ENCODE assay signal across 10 mouse cellular contexts in the genomic region with DNA sequence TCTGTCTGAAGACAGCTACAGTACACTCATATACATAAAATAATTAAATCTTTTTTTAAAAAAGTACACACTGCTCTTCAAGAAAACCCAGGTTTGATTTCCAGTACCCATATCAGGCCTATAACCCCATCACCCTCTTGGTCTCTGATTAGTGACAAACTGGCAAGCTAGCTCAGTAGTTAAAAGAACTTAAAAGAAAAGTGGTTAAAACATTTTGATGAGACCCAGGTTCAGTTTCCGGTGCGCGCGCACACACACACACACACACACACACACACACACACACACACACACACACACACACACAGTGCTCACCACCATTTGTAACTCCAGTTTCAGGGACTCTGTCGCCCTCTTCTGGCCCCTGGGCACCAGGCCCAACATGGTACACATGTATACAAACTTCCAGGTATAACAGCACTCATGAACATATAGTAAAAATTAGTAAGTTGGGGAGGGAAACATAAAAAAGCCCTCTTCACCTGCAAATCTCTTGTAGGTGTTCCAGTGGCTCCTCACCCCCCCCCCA. TPM values are rescaled to one million over a fixed set of nuclear protein-coding genes. Genes with fewer than 3 reads are reported as not detected.
DNase-seq lines count a peak whose midpoint lies in the region; ATAC-seq and TF ChIP-seq lines count a peak whose summit lies in the region.
"Had no signal": no experiment of that assay in that cellular context is flagged by ENCODE, and none has a peak within 500 bp of the region (broad histone marks: within the 10 kb centered on the region; RNA-seq: fewer than 3 reads in every experiment).

No protein-coding gene starts in this region.

- H3K4me2 ChIP-seq in midbrain, postnatal 0 days (ENCODE audit: low read depth, low read length, poor library complexity, severe bottlenecking) = no peak overlapping the region
- no peak overlapping the region for H3K4me2 ChIP-seq in midbrain, embryonic 13.5 days (replicated peaks)
- H3K4me2 ChIP-seq: hindbrain, embryonic 12.5 days; lung, embryonic 15.5 days had no signal

- H3K4me1 ChIP-seq in midbrain, postnatal 0 days (ENCODE audit: insufficient read depth, low read length) = no peaks in the 10 kb centered on the region
- peaks cover 12% of the 10 kb centered on the region for H3K4me1 ChIP-seq in midbrain, embryonic 13.5 days (replicated peaks)
- H3K4me1 ChIP-seq in embryonic fibroblast, embryonic 13.5 days (ENCODE audit: control insufficient read depth, insufficient read depth, low read length) = no peaks in the 10 kb centered on the region

- DNase-seq in gastrocnemius, adult 2 months = peak; percentile 37
- no peak for DNase-seq in gastrocnemius, adult 8-10 months (ENCODE audit: low spot score in 2 of 2)
- no peak for DNase-seq in midbrain, postnatal 0 days (ENCODE audit: low spot score)
- DNase-seq in thymus, postnatal 0 days (ENCODE audit: low spot score) = peak; percentile 74
- no peak for DNase-seq in gastrocnemius, postnatal 25 days
- no peak for DNase-seq in gastrocnemius, postnatal 36 days

- TF ChIP-seq CTCF in gastrocnemius, adult 2 months (IDR thresholded peaks at IDR 0.05) = peak; percentile 39
- TF ChIP-seq CTCF in midbrain, postnatal 0 days (IDR thresholded peaks at IDR 0.05) = peak; percentile 61
- peak; percentile 58 for TF ChIP-seq CTCF in embryonic fibroblast, embryonic 13.5 days (IDR thresholded peaks at IDR 0.05; ENCODE audit: borderline replicate concordance, insufficient read depth, low read length)

- intact Hi-C loops in gastrocnemius, adult 2 months (cut with DNase I) = no loop called here
- intact Hi-C loops in gastrocnemius, postnatal 36 days (cut with DNase I) = loop anchor here (5.0 kb wide), 1 partner anchor 34 kb away; no protein-coding TSS in a partner anchor

- no peak overlapping the region for H3K9ac ChIP-seq in midbrain, postnatal 0 days (replicated peaks; ENCODE audit: low read length, poor library complexity, severe bottlenecking)
- H3K9ac ChIP-seq in midbrain, embryonic 13.5 days (replicated peaks) = no peak overlapping the region
- H3K9ac ChIP-seq: hindbrain, embryonic 12.5 days; lung, embryonic 15.5 days had no signal

- ATAC-seq in midbrain, postnatal 0 days (ENCODE audit: low FRiP score) = no peak
- ATAC-seq in midbrain, embryonic 13.5 days = no peak

- 82% methylated on average over 5 of the region's 5 CpGs for WGBS in midbrain, postnatal 0 days
- 74% methylated on average over 5 of the region's 5 CpGs for WGBS in midbrain, embryonic 13.5 days

- no peaks in the 10 kb centered on the region for H3K27me3 ChIP-seq in midbrain, postnatal 0 days (ENCODE audit: insufficient read depth, low read length)
- no peaks in the 10 kb centered on the region for H3K27me3 ChIP-seq in midbrain, embryonic 13.5 days
- H3K27me3 ChIP-seq: hindbrain, embryonic 12.5 days; lung, embryonic 15.5 days had no signal

- no peak for TF ChIP-seq POLR2A in embryonic fibroblast, embryonic 13.5 days (IDR thresholded peaks at IDR 0.05; ENCODE audit: low read depth, low read length)

- H3K9me3 ChIP-seq in midbrain, postnatal 0 days (ENCODE audit: low read length) = peaks cover 3% of the 10 kb centered on the region; the same call in 1 of the 2 replicates
- no peaks in the 10 kb centered on the region for H3K9me3 ChIP-seq in midbrain, embryonic 13.5 days
- H3K9me3 ChIP-seq: lung, embryonic 15.5 days had no signal

- H3K4me3 ChIP-seq in gastrocnemius, adult 2 months = no peak overlapping the region
- H3K4me3 ChIP-seq in midbrain, postnatal 0 days (ENCODE audit: low read depth, low read length) = no peak overlapping the region
- H3K4me3 ChIP-seq in midbrain, embryonic 13.5 days (replicated peaks) = no peak overlapping the region
- H3K4me3 ChIP-seq in embryonic fibroblast, embryonic 13.5 days (ENCODE audit: insufficient read depth, low read length) = no peak overlapping the region
- H3K4me3 ChIP-seq: hindbrain, embryonic 12.5 days; lung, embryonic 15.5 days had no signal

- no peak overlapping the region for H3K27ac ChIP-seq in gastrocnemius, adult 2 months
- H3K27ac ChIP-seq in midbrain, postnatal 0 days (ENCODE audit: low read depth, low read length) = no peak overlapping the region
- H3K27ac ChIP-seq in midbrain, embryonic 13.5 days = no peak overlapping the region
- H3K27ac ChIP-seq in embryonic fibroblast, embryonic 13.5 days (ENCODE audit: insufficient read depth, low read length) = no peak overlapping the region
- H3K27ac ChIP-seq: hindbrain, embryonic 12.5 days; lung, embryonic 15.5 days had no signal

- H3K36me3 ChIP-seq in midbrain, postnatal 0 days (ENCODE audit: insufficient read depth, low read length) = peaks cover 14% of the 10 kb centered on the region
- peaks cover 26% of the 10 kb centered on the region for H3K36me3 ChIP-seq in midbrain, embryonic 13.5 days

RNA-seq across cellular contexts. Expression of gene Klhdc9, which starts 4.7 kb away (rescaled TPM):
- total RNA-seq in gastrocnemius, adult 2 months (2021) = not detected
- total RNA-seq in gastrocnemius, adult 8-10 months (2022) = not detected
- total RNA-seq in midbrain, postnatal 0 days (2014; rRNA removed) = 4.0 and 4.5 TPM in 2 replicates
- 6.3 and 6.4 TPM in 2 replicates for polyA plus RNA-seq in midbrain, postnatal 0 days (2015; fragmentation: Nextera tagmentation; extraction: Ambion mirVana)
- polyA plus RNA-seq in midbrain, embryonic 13.5 days (2015; fragmentation: Nextera tagmentation; extraction: Ambion mirVana) = 4.2 and 4.6 TPM in 2 replicates
- not detected in 2 replicates for polyA plus RNA-seq in embryonic fibroblast, embryonic 13.5 days (2011; ENCODE audit: insufficient read length, low read depth, missing spikeins)
- polyA plus RNA-seq in thymus, postnatal 0 days (2015; fragmentation: Nextera tagmentation; extraction: Ambion mirVana) = 0.76 and 1.4 TPM in 2 replicates
- not detected for total RNA-seq in gastrocnemius, postnatal 25 days (2021)
- total RNA-seq in gastrocnemius, postnatal 36 days (2021) = not detected

RNA-seq across cellular contexts. Expression of gene Pfdn2, which starts 10.4 kb away (rescaled TPM):
- 100 to 1,000 TPM in 1 of 2 experiments, 10 to 100 TPM in 1; 93.2 to 101 TPM for total RNA-seq in gastrocnemius, adult 2 months (2021)
- 100 to 1,000 TPM in 2 of 4 experiments, 10 to 100 TPM in 2; 46.7 to 104 (median 77.5) TPM for total RNA-seq in gastrocnemius, adult 8-10 months (2022)
- 17.3 and 18.4 TPM in 2 replicates for total RNA-seq in midbrain, postnatal 0 days (2014; rRNA removed)
- 139 and 155 TPM in 2 replicates for polyA plus RNA-seq in midbrain, postnatal 0 days (2015; fragmentation: Nextera tagmentation; extraction: Ambion mirVana)
- 166 and 177 TPM in 2 replicates for polyA plus RNA-seq in midbrain, embryonic 13.5 days (2015; fragmentation: Nextera tagmentation; extraction: Ambion mirVana)
- polyA plus RNA-seq in embryonic fibroblast, embryonic 13.5 days (2011; ENCODE audit: insufficient read length, low read depth, missing spikeins) = 97.0 and 103 TPM in 2 replicates
- polyA plus RNA-seq in thymus, postnatal 0 days (2015; fragmentation: Nextera tagmentation; extraction: Ambion mirVana) = 87.5 and 92.2 TPM in 2 replicates
- total RNA-seq in gastrocnemius, postnatal 25 days (2021) = 10 to 100 TPM; 85.5 to 89.0 TPM
- total RNA-seq in gastrocnemius, postnatal 36 days (2021) = 10 to 100 TPM; 85.7 to 91.7 TPM

RNA-seq across cellular contexts. Expression of gene Nit1, which starts 10.4 kb away (rescaled TPM):
- total RNA-seq in gastrocnemius, adult 2 months (2021) = 10 to 100 TPM; 29.4 to 30.4 TPM
- total RNA-seq in gastrocnemius, adult 8-10 months (2022) = 10 to 100 TPM; 25.6 to 30.3 (median 29.0) TPM
- total RNA-seq in midbrain, postnatal 0 days (2014; rRNA removed) = 42.5 and 44.0 TPM in 2 replicates
- polyA plus RNA-seq in midbrain, postnatal 0 days (2015; fragmentation: Nextera tagmentation; extraction: Ambion mirVana) = 45.2 and 46.6 TPM in 2 replicates
- 57.5 and 61.3 TPM in 2 replicates for polyA plus RNA-seq in midbrain, embryonic 13.5 days (2015; fragmentation: Nextera tagmentation; extraction: Ambion mirVana)
- 33.6 and 36.9 TPM in 2 replicates for polyA plus RNA-seq in embryonic fibroblast, embryonic 13.5 days (2011; ENCODE audit: insufficient read length, low read depth, missing spikeins)
- 39.0 and 44.0 TPM in 2 replicates for polyA plus RNA-seq in thymus, postnatal 0 days (2015; fragmentation: Nextera tagmentation; extraction: Ambion mirVana)
- 10 to 100 TPM; 21.8 to 21.9 TPM for total RNA-seq in gastrocnemius, postnatal 25 days (2021)
- 10 to 100 TPM; 23.2 to 23.9 TPM for total RNA-seq in gastrocnemius, postnatal 36 days (2021)

RNA-seq across cellular contexts. Expression of gene Nectin4, which starts 14.0 kb away (rescaled TPM):
- total RNA-seq in gastrocnemius, adult 2 months (2021) = under 1 TPM in 1 of 2 experiments, not detected in 1; 0.06 TPM
- total RNA-seq in gastrocnemius, adult 8-10 months (2022) = not detected
- 4.7 and 9.3 TPM in 2 replicates for total RNA-seq in midbrain, postnatal 0 days (2014; rRNA removed)
- polyA plus RNA-seq in midbrain, postnatal 0 days (2015; fragmentation: Nextera tagmentation; extraction: Ambion mirVana) = 4.8 TPM in 2 replicates
- polyA plus RNA-seq in midbrain, embryonic 13.5 days (2015; fragmentation: Nextera tagmentation; extraction: Ambion mirVana) = 0.70 and 0.97 TPM in 2 replicates
- polyA plus RNA-seq in embryonic fibroblast, embryonic 13.5 days (2011; ENCODE audit: insufficient read length, low read depth, missing spikeins) = 0.15 TPM in 1 of 2 replicates, not detected in the other
- polyA plus RNA-seq in thymus, postnatal 0 days (2015; fragmentation: Nextera tagmentation; extraction: Ambion mirVana) = 0.91 and 1.1 TPM in 2 replicates
- total RNA-seq in gastrocnemius, postnatal 25 days (2021) = not detected
- under 1 TPM in 1 of 2 experiments, not detected in 1; 0.07 TPM for total RNA-seq in gastrocnemius, postnatal 36 days (2021)

RNA-seq across cellular contexts. Expression of gene Dedd, which starts 26.9 kb away (rescaled TPM):
- 10 to 100 TPM; 32.4 to 35.5 TPM for total RNA-seq in gastrocnemius, adult 2 months (2021)
- total RNA-seq in gastrocnemius, adult 8-10 months (2022) = 10 to 100 TPM; 31.9 to 39.7 (median 37.3) TPM
- total RNA-seq in midbrain, postnatal 0 days (2014; rRNA removed) = 29.8 and 42.1 TPM in 2 replicates
- polyA plus RNA-seq in midbrain, postnatal 0 days (2015; fragmentation: Nextera tagmentation; extraction: Ambion mirVana) = 38.9 and 40.3 TPM in 2 replicates
- 54.3 and 56.9 TPM in 2 replicates for polyA plus RNA-seq in midbrain, embryonic 13.5 days (2015; fragmentation: Nextera tagmentation; extraction: Ambion mirVana)
- polyA plus RNA-seq in embryonic fibroblast, embryonic 13.5 days (2011; ENCODE audit: insufficient read length, low read depth, missing spikeins) = 43.1 and 53.2 TPM in 2 replicates
- 44.2 and 47.8 TPM in 2 replicates for polyA plus RNA-seq in thymus, postnatal 0 days (2015; fragmentation: Nextera tagmentation; extraction: Ambion mirVana)
- 10 to 100 TPM; 26.4 to 29.6 TPM for total RNA-seq in gastrocnemius, postnatal 25 days (2021)
- total RNA-seq in gastrocnemius, postnatal 36 days (2021) = 10 to 100 TPM; 26.6 to 31.1 TPM

Comparison
In these comparisons a context has a peak if more than half of its experiments do, and no peak if none do; other contexts are left out.
1. DNase-seq: peak in gastrocnemius, adult 2 months (single experiment) and thymus, postnatal 0 days (single experiment); none in gastrocnemius, adult 8-10 months (0 of 2), midbrain, postnatal 0 days (single experiment), gastrocnemius, postnatal 25 days (single experiment) and gastrocnemius, postnatal 36 days (0 of 2).
2. Peak in every context shown above with its lines, with median percentiles within 50 percentile points of each other: CTCF ChIP-seq.